Mouse (Mus musculus) layer of hippocampus, postnatal 10 days (tissue): ENCODE results near the gene Ptrh2. TPM values are rescaled to one million over a fixed set of nuclear protein-coding genes. Genes with fewer than 3 reads are reported as not detected.

Experiments used
- DNase-seq, 2 experiments: peaks; one replicate each; pipeline ENCODE4 v3.0.0; 2021; ENCODE audit warnings: low spot score in 2 of 2
- long read RNA-seq: library from polyadenylated mRNA; stranded (forward); transcript quantifications from one replicate; pipeline ENCODE4 v2.0.0, GENCODE M21; 2023
- total RNA-seq, 2 experiments: library from RNA; stranded (reverse); gene quantifications; 2 replicates each; pipeline ENCODE4 v1.2.3; 2021

The Ptrh2 gene
- total RNA-seq: 10 to 100 TPM; 11.3 to 11.6 TPM
- long read RNA-seq, transcript Ptrh2-202 (2 exons, 3,038 nt): major isoform, 32 of 34 reads
- long read RNA-seq, partial matches to known transcripts: 0 of 34 reads
- long read RNA-seq, other reads (novel, unspliced or antisense): 2 of 34 reads

DNA sequence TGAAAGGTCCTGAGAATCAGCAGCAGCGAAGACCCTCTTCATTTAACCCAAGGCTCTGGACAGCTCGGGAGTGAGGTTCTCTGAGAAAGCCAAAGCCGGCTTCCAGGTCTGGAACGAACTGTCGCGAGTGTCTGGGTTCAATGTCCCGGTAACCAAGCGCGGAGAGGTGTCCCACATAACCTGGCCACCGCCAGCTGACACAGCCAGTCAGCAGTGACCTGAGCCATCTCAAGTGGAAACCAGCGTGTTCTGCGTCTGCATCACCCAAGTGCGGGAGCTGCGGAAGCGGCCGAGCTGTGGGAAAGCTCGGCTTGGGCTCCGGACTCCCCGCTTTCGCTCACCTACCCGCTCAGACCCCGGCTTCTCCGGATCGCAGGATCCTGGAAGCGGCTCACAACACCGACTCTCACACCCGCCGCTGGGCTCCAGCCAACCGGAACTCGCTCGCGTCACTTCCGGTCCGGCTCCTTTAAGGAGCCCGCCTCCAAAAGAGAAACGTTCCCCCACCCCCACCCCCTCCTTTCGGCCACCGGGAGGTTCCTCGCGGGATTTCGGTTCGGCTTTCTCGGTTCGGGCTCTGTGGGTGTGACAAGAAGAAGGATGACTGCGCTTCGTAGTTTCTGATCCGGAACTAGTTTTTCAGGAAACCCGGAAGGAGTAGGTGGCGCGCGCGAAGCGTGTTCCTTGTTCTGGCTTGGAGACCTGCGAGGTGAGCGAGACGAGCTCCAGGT is at the start of gene Ptrh2, which contains the start of gene Vmp1:
TSS of gene Ptrh2 (plus strand) at position 591 of the 731 bp plus-strand sequence.
TSS of gene Vmp1 (minus strand) at position 442 of the 731 bp plus-strand sequence.
- DNase-seq: peak; percentile 95 to 96

DNA sequence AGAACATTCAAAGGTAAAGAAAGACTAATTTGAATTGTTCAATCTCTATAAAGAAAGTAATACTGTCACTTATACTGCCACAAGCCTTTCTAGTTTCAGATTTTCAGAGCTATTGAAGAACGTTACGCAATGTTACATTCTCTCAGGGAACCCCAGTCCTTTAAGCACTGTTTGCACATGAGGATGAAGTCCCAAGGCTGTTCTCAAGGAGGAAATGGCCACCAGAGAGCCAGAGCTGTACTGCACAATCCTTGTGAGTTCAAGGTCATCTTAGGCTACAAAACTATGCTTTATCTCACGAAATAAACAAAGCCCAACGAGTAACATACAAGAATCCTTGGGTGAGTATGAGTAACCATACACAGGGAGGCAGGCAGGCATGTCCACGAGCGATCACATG is 49.4 kb upstream of the Ptrh2 start:
- no peak for DNase-seq

DNA sequence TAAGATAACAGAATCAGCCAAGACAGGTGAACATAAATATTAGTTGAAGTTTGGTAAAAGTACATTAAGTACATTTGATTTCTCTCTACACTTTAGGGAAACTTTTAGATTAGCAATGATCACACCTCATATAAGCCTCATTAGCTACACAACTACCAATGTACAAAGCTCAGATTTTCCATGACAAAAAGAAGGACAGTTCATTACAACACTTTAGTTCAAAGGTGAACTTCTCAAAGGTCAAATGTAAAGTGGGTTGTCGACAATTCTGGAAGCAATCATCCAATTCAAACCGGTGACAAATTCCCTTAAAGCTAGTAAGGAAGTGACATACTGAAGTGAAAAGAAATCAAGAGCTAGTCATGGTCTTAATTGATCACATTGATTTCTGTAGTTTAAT is 46.1 kb upstream of the Ptrh2 start:
- DNase-seq: no peak

DNA sequence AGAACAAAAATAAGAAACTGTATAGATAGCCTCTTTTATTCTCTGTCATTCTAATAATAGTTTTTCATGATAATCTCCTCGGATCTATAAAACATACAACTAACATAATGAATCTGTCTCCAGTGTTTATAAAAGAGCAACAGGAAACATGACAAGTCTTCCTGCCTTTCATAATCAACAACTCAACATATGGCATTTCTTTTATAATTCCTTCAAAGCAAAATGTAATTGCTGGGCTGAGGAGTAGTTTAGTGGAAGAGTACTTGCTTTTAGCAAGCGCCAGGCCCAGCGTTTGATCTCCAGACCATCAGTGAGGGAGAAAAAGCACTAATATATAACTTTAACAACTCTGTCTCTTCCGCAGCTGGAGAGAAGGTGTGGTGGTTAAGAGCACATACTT is 42.1 kb upstream of the Ptrh2 start:
- DNase-seq: no peak

DNA sequence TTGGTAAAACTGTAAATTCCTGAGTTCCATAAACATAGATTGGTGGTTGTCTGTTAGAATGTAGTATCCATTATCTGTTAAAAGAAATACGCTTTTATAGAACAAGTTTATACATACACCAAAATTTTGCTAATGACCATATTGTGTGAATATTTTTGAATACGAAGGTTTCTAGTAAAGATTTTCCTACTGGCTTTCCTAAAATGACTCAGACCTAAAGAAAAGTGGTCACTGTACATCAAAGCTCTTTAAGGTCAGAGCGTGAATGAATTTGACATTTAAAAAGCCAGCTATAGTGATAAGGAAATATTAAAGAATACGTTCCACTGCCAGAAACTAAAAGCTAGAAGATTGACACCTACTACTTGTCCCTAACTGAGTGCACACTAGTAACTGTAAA is 39.2 kb upstream of the Ptrh2 start:
- no peak for DNase-seq

DNA sequence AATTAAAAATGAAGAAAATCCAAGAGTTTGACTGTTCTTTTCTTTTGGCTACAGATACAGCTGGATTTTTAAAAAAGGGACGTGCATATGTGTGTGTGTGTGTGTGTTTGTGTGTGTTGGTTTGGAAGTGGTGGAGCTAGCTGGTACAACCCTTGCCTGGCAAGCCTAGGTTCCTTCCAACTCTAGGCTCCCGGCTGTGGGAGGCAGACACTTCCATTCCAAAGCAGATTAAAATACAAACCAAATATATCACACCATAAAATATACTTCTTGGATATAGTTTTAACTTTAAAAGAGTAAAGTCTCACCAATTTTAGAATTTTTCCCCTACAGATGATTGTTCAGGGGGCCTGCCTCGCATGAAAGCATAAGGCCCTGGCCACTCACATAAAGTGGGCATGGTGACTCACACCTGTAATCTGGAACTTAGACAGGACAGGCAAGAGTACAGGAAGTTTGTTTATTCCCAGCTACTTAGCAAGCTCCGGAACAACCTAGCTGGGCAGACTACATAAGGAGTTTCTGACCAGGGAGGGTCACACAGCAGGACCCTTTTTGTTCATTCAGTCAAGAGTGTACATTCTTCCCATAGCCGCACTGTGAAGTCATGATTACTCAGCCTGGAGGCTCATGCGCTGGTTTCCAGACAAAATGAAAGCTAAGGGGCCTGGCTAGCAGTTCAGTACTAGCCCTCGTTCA is 37.5 kb upstream of the Ptrh2 start:
- no peak for DNase-seq

DNA sequence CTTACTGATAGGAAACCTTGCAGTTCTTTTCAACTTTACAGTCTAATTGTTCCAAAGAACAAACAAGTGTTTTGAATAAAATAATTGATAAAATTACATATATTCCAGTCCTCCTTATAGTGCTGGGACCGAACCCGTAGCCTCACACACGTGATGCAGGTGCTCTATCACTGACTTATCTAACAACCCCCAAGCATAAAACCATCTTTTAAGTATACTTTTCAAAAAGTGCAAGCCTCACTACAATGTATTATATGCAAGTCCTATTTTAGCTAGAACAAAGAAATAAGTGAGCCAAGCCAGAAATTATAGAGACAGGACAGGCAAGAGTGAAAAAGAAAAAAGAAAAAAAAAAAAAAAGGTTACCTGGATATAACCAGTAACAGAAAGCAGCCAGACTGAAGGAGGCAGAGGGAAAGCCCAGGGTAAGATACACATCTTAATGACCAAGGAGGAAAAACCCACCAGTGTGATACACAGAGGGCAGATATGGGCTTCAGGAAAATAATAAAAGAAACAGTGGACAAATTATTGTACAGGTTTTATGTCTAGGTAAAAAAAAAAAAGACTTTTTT is 36.8 kb upstream of the Ptrh2 start:
- no peak for DNase-seq

DNA sequence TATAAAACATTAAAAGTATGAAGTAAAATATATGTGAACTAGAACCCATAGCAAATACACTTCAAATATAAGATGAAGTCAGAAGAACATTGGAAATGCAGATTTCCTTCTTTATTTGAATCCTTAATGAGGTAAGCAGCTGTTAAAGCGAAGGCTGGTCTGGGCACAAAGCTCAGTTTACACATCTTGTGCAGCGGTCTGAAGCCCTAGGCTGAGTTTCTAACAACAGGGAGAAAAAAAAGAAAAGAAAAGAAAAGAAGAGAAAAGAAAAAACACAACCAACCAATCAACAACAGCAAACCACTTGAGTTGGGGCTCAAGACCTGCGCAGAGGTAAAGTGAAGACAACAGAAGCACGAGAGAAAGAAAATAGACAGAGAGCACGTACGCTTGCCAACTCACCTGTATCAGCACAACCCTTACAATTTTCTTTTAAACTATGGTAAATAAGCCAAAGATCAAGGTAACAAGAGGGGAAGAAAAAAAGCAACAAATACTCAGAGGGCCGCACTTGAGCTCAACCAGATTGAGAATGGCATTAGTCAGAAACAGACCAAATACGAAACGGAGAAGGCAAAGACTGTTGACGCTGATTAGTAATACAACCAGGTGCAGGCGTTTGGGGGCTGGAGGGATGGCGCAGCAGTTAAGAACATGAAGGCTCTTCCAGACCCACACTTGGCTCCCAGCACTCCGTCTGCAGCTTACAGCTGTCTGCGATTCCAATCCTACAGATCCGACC is 35.9 kb upstream of the Ptrh2 start:
- DNase-seq: no peak

DNA sequence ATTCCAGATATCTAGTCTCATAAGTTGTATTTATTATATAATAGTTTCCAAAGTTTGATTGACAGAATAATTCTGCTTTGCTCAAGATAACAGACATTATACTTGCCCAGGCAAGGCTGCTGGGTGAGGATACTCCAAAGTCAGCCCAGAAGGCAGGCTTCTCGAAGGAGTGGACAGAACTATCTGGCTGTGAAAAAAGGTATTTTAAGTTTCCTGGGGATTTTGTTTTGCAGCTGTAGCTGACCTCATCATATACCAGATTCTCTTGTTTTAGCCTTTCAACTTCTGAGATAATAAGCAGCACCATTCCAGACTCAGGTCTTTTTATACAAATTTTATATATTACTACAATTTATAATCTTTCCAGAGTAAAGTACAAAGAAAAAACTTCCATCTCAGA is 34.2 kb upstream of the Ptrh2 start:
- no peak for DNase-seq

DNA sequence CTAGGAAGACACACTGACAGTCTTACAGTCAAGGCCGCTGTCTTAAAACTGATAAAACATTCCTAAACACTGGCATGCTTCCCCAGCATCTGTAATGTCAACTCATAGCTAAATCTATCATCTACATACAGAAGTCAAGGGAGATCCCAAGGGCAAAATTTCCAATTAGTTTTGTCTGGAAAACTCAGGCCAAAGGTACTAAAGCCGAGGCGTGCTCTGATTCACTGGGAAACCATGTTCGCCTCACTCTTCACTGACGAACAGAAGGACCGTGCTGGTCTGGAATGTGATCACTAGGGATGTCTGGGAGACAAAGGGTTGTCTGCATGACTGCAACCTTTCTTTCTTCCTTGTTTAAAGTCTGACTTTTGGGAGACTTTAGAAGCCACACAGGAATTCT is 33.1 kb upstream of the Ptrh2 start:
- DNase-seq: no peak

DNA sequence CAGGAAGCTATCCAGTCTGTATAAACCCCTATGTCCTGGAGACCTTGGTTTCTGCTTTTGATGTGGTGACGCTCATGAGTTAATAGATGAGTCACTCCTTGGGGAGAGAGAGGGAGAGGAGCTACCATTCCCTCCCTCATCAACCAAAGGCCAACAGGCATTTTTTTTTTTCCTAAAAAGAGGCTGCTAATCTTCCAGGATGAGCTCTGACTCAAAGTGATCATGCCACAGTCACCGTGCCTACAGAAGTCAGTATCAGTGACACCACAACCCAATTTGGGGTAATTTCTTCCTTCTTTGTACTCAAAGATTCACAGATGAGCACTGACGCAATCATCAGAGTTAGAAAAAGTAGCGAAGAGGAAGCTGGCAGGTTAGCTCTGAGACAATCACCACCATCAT is 31.2 kb upstream of the Ptrh2 start:
- no peak for DNase-seq

DNA sequence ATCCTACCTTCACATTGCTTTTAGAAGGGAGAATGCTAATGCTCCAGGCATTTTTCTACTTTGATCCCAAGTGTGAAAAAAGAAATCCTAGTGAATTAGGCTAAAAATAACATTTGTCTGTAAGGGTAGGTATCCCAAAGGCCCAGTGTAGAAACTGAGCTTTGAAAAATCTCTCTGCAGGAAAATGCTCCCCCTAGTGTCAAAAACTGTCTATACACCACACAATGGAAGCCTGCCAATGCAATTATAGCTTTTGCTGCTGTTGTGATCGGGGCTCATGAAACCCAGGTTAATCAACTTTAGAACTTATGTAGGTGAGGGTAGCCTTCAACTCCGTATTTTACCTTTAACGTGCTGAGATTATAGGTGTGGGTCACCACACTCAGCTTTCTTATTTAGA is 30.3 kb upstream of the Ptrh2 start:
- peak; percentile 51 to 63 for DNase-seq

DNA sequence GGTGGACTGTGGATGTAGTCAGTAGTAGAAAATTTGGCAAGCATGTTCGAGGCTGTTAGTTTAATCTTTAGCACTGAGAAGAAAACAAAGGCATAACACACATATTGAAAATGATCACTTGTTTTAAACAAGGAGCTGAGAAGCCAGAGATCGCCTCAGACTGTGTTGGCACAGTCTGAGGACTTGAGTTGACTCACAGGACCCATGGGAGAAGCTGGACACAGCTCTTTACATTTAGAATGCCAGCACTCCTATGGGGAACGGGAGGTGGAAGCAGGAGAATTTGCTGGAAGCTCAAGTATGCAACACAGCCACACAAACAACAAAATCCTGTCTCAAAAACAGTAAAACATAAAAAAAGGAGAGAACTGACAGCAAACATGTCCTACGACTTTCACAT is 29.7 kb upstream of the Ptrh2 start:
- no peak for DNase-seq

DNA sequence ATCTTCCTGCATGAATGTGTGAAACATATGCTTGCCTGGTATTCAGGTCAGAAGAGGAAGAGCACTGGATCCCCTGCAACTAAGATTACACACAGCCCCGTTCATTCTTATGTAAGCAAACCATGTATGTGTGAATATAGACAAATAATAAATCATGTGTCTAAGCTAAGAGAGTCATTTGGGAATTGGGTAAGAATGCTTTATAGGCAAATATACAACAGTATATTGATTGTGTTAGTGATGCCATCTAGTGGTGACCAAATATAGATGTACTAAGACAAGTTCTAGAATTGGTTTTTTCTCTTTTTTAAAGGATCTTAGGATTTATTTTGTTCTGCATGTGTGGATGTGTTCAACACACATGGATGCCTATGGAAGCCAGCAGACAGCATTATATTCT is 28.1 kb upstream of the Ptrh2 start:
- no peak for DNase-seq

DNA sequence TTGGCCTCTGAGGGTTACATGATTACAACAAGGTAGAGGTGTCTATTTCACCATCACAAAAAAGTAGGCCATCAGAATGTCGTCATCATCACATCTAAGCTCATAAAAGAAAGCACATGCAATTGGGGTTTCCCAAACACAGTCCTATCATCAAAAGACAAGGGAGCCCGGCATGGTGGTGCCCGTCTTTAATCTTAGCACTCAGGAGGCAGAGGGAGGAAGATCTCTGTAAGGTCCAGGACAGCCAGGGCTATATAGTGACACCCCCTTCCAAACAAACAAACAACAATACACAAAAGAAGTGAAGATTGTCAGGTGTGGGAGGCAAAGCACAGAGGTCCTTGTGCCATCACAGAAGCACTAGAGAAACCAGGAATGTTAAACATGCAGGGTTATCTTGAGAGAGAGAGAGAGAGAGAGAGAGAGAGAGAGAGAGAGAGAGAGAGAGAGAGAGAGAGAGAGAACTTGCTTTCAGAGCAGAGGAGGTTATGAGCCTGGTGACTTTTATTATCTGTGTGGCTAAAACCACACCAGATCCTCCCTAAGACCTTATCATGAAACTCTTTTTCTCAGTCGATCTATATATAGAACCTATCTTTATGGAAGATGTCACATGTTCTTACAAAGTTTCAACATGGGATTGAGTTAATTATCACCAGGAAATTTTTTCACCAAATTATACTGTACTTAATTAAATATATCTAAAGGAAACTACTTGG is 26.8 kb upstream of the Ptrh2 start:
- no peak for DNase-seq

DNA sequence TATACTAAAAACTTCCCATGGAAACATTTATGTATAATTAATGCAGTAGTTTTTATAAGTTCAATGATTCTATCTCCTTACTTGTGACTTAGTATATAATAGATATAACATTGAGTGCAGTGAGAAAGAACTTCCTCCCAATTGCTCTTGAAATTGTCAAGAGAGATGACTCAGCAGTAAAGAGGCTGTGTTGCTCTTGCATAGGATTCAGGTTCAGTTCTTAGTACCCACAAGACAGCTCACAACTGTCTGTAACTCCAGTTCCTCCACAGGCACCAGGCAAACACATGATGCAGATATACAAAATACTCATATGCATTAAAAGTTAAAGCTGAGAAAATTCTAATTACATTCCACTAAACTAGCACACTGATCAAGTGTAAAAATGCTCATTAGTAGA is 25.9 kb upstream of the Ptrh2 start:
- no peak for DNase-seq

DNA sequence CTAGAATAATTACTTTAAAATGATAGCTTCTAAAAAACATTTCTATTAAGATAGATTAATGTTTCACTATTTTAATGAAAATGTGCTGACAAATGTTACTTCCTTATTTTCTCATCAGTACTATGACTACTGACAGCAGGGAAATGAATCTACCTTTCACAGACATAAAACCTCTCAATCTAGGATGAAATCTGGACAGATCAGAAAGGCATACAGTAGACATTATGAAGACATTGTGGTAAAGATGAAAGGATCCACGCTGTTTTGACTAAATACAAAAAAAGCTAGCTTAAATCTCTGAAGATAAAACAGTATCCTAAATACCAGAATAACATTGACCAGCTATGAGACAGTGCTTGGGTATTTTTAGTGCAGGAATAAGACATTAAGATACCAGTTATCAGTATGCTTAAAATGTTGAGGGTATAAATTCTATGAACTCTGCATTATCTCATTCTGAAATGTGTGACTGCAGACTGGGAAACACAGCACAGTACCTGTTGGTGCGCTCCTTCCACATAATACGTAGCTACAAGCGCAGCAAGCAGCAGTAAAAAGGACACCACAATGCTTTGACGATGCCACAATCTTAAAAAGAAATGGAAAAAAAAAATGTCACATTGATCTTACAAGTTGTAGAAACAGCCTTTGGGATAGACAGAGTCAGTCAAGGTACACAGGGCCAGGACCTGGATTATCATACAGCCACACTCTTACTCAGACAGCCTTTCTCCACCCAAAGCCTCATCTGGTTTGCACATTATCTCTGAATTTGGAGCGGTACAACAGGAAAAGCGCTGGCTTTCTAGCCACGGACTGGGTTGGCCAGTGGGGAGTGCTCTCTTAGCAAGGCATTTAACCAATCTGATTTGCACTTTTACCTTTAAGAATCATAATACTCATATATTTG is 20.5 kb upstream of the Ptrh2 start:
- no peak for DNase-seq

DNA sequence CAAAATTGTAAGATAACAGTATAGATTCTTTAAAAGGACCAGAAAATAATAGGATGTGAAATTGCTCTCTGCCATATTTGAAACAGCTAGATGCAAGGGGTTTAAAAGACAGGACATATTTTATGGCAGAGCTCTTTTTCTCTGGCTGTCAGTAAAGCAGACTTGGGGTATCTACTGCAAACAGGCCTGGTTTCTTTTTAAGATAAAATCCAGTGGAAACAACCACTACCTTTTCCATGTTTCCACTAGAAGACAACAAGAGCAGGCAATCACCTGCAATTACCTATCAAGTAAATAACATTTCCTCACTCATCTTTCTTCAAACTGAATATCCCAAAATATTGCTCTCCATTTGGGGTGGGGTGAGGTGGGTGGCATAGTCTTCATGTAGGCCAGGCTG is 19.8 kb upstream of the Ptrh2 start:
- DNase-seq: no peak

DNA sequence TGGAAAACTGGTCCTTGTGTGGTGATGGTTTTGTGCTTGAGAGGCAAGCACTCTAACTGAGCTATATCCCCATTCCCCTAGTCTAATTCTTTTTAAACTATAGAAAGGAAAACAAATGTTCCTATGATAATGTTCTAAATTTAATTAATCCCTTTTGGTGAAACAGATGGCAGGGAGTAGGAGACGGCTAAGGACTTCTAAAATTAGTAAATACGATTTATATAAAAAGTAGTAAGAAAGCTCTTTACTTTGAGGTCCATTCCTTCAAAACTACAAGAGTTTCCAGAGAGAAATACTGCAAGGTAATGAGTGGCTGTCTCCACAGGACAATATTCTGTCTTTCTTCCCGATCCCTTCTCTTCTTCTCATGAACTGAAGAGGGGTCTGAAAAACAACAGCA is 19.4 kb upstream of the Ptrh2 start:
- DNase-seq: no peak

DNA sequence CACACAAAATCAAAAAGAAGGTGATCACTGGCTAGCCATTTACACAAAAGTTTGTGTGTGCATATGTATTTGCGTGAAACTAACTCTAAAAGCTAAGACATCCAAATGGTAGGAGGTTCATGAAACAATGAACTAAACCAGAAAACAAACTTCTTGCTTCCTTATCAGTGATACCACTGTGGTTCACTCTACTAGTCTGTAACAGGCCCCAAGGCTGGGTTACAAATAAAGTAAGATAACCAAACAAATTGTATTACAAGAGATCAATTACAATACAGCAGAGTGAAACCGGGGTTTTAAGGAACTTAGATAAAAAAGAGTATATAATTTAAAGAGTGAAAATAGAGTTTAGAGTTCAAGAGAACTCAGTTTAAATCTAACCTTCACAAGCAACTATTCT is 16.2 kb upstream of the Ptrh2 start:
- no peak for DNase-seq
